Mouse (Mus musculus) central nervous system, embryonic 11.5 days (tissue): ENCODE data around the gene Ndufaf5. TPM values are rescaled to one million over a fixed set of nuclear protein-coding genes. Genes with fewer than 3 reads are reported as not detected.

Experiments used
- polyA plus RNA-seq: library from polyadenylated mRNA; depleted of rRNA; stranded (reverse); fragments of >200 nt; gene quantifications from 2 replicates; pipeline ENCODE4 v1.2.3, GENCODE M21; 2012; rRNA removed

The Ndufaf5 gene
- polyA plus RNA-seq: 22.2 and 27.7 TPM in 2 replicates

DNA sequence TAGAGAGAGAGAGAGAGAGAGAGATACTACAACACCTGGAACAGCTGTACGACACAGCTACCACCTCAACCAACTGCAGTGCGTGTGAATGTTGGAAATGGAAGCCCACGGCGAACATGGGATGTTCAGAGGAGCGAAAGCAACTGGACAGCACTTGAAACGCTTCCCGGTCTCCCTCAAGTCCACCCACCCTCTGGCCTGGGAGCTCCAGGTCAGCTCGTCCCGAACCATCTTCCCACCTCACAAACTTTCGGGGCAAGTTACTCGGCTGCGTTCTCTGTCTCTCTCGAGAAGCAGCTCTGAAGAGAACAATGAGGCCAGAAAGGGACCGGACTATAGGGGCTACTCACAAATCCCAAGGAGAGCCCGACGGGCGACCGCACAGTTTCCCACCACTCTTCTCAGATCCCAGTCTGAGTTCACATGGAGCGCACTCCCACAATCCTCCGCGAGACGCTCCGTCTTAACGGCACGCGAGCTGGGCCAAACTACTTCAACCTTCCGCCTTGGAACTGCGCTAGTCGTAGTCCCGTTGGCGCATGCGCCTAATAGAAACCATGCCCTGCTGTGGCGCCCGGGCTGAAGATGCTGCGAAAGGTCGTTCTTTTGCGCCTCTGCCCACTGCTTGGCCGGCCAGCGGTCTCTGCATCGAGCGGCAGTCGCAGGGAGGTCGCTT lies at the start of gene Ndufaf5, which contains the start of gene Esf1:
TSS of gene Ndufaf5 (plus strand) at position 523 of the 676 bp plus-strand sequence.
TSS of gene Esf1 (minus strand) at position 438 of the 676 bp plus-strand sequence.

DNA sequence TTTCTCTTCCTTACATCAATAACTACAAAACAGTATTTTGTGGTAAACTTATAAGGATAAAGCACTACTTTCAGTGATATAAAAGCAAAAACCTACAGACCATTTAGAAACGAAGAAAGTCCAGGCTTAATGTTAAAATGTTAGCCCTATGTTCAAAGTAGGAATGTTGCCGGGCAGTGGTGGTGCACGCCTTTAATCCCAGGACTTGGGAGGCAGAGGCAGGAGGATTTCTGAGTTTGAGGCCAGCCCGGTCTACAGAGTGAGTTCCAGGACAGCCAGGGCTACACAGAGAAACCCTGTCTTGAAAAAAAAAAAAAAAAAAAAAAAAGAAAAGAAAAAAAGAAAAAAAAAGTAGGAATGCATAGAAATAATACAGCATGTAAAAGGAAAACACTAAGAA lies 18.7 kb upstream of the Ndufaf5 start, which contains the start of gene Gm17374:
TSS of gene Gm17374 (plus strand) at position 301 of the 400 bp plus-strand sequence.

Other genes with a start within 250 kb of the Ndufaf5 start
- 8.4 and 10.7 TPM in 2 replicates for gene Tasp1, start 103.8 kb upstream of the Ndufaf5 start, polyA plus RNA-seq
- gene Gm17374, start 18.6 kb upstream of the Ndufaf5 start, polyA plus RNA-seq: not detected in 2 replicates
- 23.6 and 37.2 TPM in 2 replicates for gene Esf1, start 85 bp upstream of the Ndufaf5 start, polyA plus RNA-seq
- not detected in 2 replicates for gene Sel1l2, start 219.1 kb downstream of the Ndufaf5 start, polyA plus RNA-seq
- 17.6 and 21.1 TPM in 2 replicates for gene Macrod2, start 224.7 kb downstream of the Ndufaf5 start, polyA plus RNA-seq